Mouse (Mus musculus) forebrain, embryonic 13.5 days (tissue): ENCODE data around the gene Irs3. TPM values are rescaled to one million over a fixed set of nuclear protein-coding genes. Genes with fewer than 3 reads are reported as not detected.
A peak's percentile ranks its signal among the peaks of the same experiment; 100 is the strongest.

Source experiments
- ATAC-seq: fragments of 200-750 bp; cut with Nextera tagmentation; 2 replicates; pipeline ENCODE4 v1.8.0; 2017
- H3K27ac ChIP-seq: fragments of 300-500 bp; sonication (generic); 2 replicates; pipeline ENCODE4 v1.5.1; 2015; ENCODE audit warnings: inconsistent platforms, mild to moderate bottlenecking, moderate library complexity
- H3K27me3 ChIP-seq: fragments of 300-500 bp; sonication (generic); 2 replicates; pipeline ENCODE4 v1.6.1; 2015; ENCODE audit warnings: mild to moderate bottlenecking, inconsistent platforms
- H3K36me3 ChIP-seq: fragments of 300-500 bp; sonication (generic); 2 replicates; pipeline ENCODE4 v1.6.1; 2015; ENCODE audit warnings: mild to moderate bottlenecking, inconsistent platforms; ENCODE audit not compliant: poor library complexity, severe bottlenecking
- H3K4me1 ChIP-seq: fragments of 300-500 bp; sonication (generic); 2 replicates; pipeline ENCODE4 v1.6.1; 2015; ENCODE audit warnings: inconsistent platforms
- H3K4me2 ChIP-seq: fragments of 300-500 bp; sonication (generic); 2 replicates; pipeline ENCODE4 v1.6.1; 2015; ENCODE audit warnings: inconsistent platforms, mild to moderate bottlenecking, moderate library complexity
- H3K4me3 ChIP-seq: fragments of 300-500 bp; sonication (generic); 2 replicates; pipeline ENCODE4 v1.5.1; 2015; ENCODE audit warnings: mild to moderate bottlenecking, inconsistent platforms
- H3K9ac ChIP-seq: fragments of 300-500 bp; sonication (generic); 2 replicates; pipeline ENCODE4 v1.6.1; 2015; ENCODE audit warnings: mild to moderate bottlenecking, inconsistent platforms
- H3K9me3 ChIP-seq: fragments of 300-500 bp; sonication (generic); replicated peaks from 2 replicates; pipeline ENCODE4 v1.6.1; 2016; ENCODE audit warnings: inconsistent platforms
- WGBS: fragments of 180-500 bp; shearing (Covaris S2); methylation state at CpG from one replicate; pipeline ENCODE4 v1.1.7; 2015; 5-methylcytosine and 5-hydroxymethylcytosine counted together
- polyA plus RNA-seq: library from polyadenylated mRNA; unstranded; fragments of >200 nt; fragmentation: Nextera tagmentation; extraction: Ambion mirVana; gene quantifications from 2 replicates; pipeline ENCODE4 v1.2.1, GENCODE M21; 2015

The Irs3 gene
- polyA plus RNA-seq, 1 experiment from 2014 or later = not detected

- Histone ChIP-seq H3K4me2 (no peak overlapping the region), H3K27me3 (no peaks in the 10 kb centered on the region), H3K9me3 (no peaks in the 10 kb centered on the region), H3K4me1 (peaks cover 6% of the 10 kb centered on the region), H3K9ac (no peak overlapping the region), H3K4me3 (no peak overlapping the region), H3K27ac (no peak overlapping the region), H3K36me3 (peaks cover 53% of the 10 kb centered on the region)
- ATAC-seq = no peak
- 95% methylated on average over 10 of the region's 10 CpGs for WGBS
These were observed 7.9 kb upstream of the Irs3 start for GRCm38 (mm10) chr5:137653366-137653765.

- no peaks in the 10 kb centered on the region for H3K9me3 ChIP-seq
- peaks cover 6% of the 10 kb centered on the region for H3K4me1 ChIP-seq
- WGBS = 30% methylated on average over 3 of the region's 3 CpGs
- H3K4me3 ChIP-seq = no peak overlapping the region
- no peak overlapping the region for H3K9ac ChIP-seq
- 0 out of 2 replicates have a peak, but pooled peaks have one; percentile 52 for ATAC-seq
- H3K4me2 ChIP-seq = no peak overlapping the region
- H3K36me3 ChIP-seq = peaks cover 48% of the 10 kb centered on the region
- no peak overlapping the region for H3K27ac ChIP-seq
- H3K27me3 ChIP-seq = peaks cover 5% of the 10 kb centered on the region; the same call in 1 of the 2 replicates
These were observed 7.0 kb upstream of the Irs3 start for GRCm38 (mm10) chr5:137652474-137652873.

GRCm38 (mm10) chr5:137649669-137650571, 4.4 kb upstream of the Irs3 start:
- Histone ChIP-seq H3K9me3 (no peaks in the 10 kb centered on the region), H3K4me1 (peaks cover 11% of the 10 kb centered on the region), H3K27me3 (peaks cover 28% of the 10 kb centered on the region), H3K27ac (no peak overlapping the region; the same call in 1 of the 2 replicates), H3K36me3 (peaks cover 37% of the 10 kb centered on the region), H3K9ac (0 out of 2 replicates have a peak overlapping the region, but pooled peaks have one; percentile 37), H3K4me2 (peak overlapping the region; percentile 22; the same call in 1 of the 2 replicates), H3K4me3 (no peak overlapping the region)
- ATAC-seq = no peak
- 18% methylated on average over 18 of the region's 18 CpGs for WGBS

GRCm38 (mm10) chr5:137649251-137649650, 3.7 kb upstream of the Irs3 start:
- Histone ChIP-seq H3K9ac (no peak overlapping the region), H3K9me3 (no peaks in the 10 kb centered on the region), H3K27ac (no peak overlapping the region), H3K27me3 (peaks cover 34% of the 10 kb centered on the region), H3K4me3 (no peak overlapping the region), H3K36me3 (peaks cover 31% of the 10 kb centered on the region), H3K4me2 (no peak overlapping the region), H3K4me1 (peaks cover 11% of the 10 kb centered on the region)
- no peak for ATAC-seq
- 22% methylated on average over 4 of the region's 4 CpGs for WGBS

GRCm38 (mm10) chr5:137647827-137648601, 2.5 kb upstream of the Irs3 start:
- Histone ChIP-seq H3K9ac (no peak overlapping the region), H3K27me3 (peaks cover 47% of the 10 kb centered on the region), H3K27ac (no peak overlapping the region), H3K4me2 (no peak overlapping the region), H3K36me3 (peaks cover 19% of the 10 kb centered on the region), H3K4me3 (no peak overlapping the region), H3K9me3 (no peaks in the 10 kb centered on the region), H3K4me1 (peaks cover 11% of the 10 kb centered on the region)
- ATAC-seq = peak; percentile 39; the same call in 1 of the 2 replicates
- WGBS = 78% methylated on average over 9 of the region's 9 CpGs

GRCm38 (mm10) chr5:137645091-137645651, 343 bp downstream of the Irs3 start:
- Histone ChIP-seq H3K4me2 (peak overlapping the region; percentile 51), H3K9ac (peak overlapping the region; percentile 26), H3K9me3 (no peaks in the 10 kb centered on the region), H3K4me1 (peaks cover 11% of the 10 kb centered on the region), H3K27ac (no peak overlapping the region), H3K4me3 (peak overlapping the region; percentile 27), H3K27me3 (peaks cover 48% of the 10 kb centered on the region), H3K36me3 (peaks cover 27% of the 10 kb centered on the region)
- ATAC-seq = peak; percentile 19; the same call in 1 of the 2 replicates
- WGBS = 4% methylated on average over 44 of the region's 44 CpGs

GRCm38 (mm10) chr5:137644484-137644883, 1.0 kb downstream of the Irs3 start:
- no peaks in the 10 kb centered on the region for H3K9me3 ChIP-seq
- H3K27me3 ChIP-seq = peaks cover 48% of the 10 kb centered on the region
- no peak overlapping the region for H3K4me3 ChIP-seq
- WGBS = 40% methylated on average over 19 of the region's 19 CpGs
- peaks cover 5% of the 10 kb centered on the region for H3K4me1 ChIP-seq
- H3K36me3 ChIP-seq = peaks cover 34% of the 10 kb centered on the region
- H3K4me2 ChIP-seq = no peak overlapping the region
- no peak for ATAC-seq
- no peak overlapping the region for H3K27ac ChIP-seq
- H3K9ac ChIP-seq = no peak overlapping the region

GRCm38 (mm10) chr5:137642886-137643285, 2.6 kb downstream of the Irs3 start:
- H3K27ac ChIP-seq = no peak overlapping the region
- ATAC-seq = no peak
- no peak overlapping the region for H3K9ac ChIP-seq
- peaks cover 50% of the 10 kb centered on the region for H3K36me3 ChIP-seq
- no peak overlapping the region for H3K4me2 ChIP-seq
- no peaks in the 10 kb centered on the region for H3K9me3 ChIP-seq
- peaks cover 5% of the 10 kb centered on the region for H3K4me1 ChIP-seq
- 49% methylated on average over 4 of the region's 4 CpGs for WGBS
- no peak overlapping the region for H3K4me3 ChIP-seq
- H3K27me3 ChIP-seq = peaks cover 47% of the 10 kb centered on the region

GRCm38 (mm10) chr5:137641054-137641453, 4.5 kb downstream of the Irs3 start, which contains the start of gene Sap25:
Gene Sap25, plus strand, starts transcription at chr5:137641334.
- ATAC-seq = no peak
- Histone ChIP-seq H3K4me2 (no peak within 1 kb of the TSS), H3K9ac (no peak within 1 kb of the TSS), H3K4me3 (no peak within 1 kb of the TSS), H3K27ac (no peak within 1 kb of the TSS), H3K36me3 (peaks cover 68% of the 10 kb centered on the region), H3K27me3 (peaks cover 32% of the 10 kb centered on the region), H3K4me1 (peaks cover 5% of the 10 kb centered on the region), H3K9me3 (no peaks in the 10 kb centered on the region)
- WGBS = 90% methylated on average over 19 of the region's 19 CpGs

- Histone ChIP-seq H3K27ac (no peak overlapping the region), H3K4me1 (no peaks in the 10 kb centered on the region), H3K9ac (no peak overlapping the region), H3K9me3 (no peaks in the 10 kb centered on the region), H3K4me2 (no peak overlapping the region), H3K36me3 (peaks cover 83% of the 10 kb centered on the region), H3K4me3 (no peak overlapping the region), H3K27me3 (peaks cover 16% of the 10 kb centered on the region)
- no peak for ATAC-seq
- WGBS = 92% methylated on average over 7 of the region's 7 CpGs
These were observed 6.0 kb downstream of the Irs3 start for GRCm38 (mm10) chr5:137639472-137639871.

- WGBS = 79% methylated on average over 12 of the region's 12 CpGs
- no peak overlapping the region for H3K9ac ChIP-seq
- peaks cover 72% of the 10 kb centered on the region for H3K36me3 ChIP-seq
These were observed 12.0 kb downstream of the Irs3 start for GRCm38 (mm10) chr5:137633397-137634084.

More at GRCm38 (mm10) chr5:137633397-137634084, 12.0 kb downstream of the Irs3 start:
- ATAC-seq = no peak
- H3K9me3 ChIP-seq = no peaks in the 10 kb centered on the region
- H3K4me1 ChIP-seq = peaks cover 30% of the 10 kb centered on the region
- H3K4me2 ChIP-seq = no peak overlapping the region
- H3K27ac ChIP-seq = no peak overlapping the region
- no peaks in the 10 kb centered on the region for H3K27me3 ChIP-seq
- H3K4me3 ChIP-seq = no peak overlapping the region
